Mouse (Mus musculus): ENCODE data around the gene Krtap3-1.
"Not testable (repeated sequence)": the region's sequence is repeated elsewhere in the genome, so short reads cannot be mapped to it uniquely, and the experiment has no call there.

The Krtap3-1 gene

GRCm38 (mm10) chr11:99566530-99566929 is at the start of gene Krtap3-1:
Gene Krtap3-1, minus strand, starts transcription at chr11:99566630.
- no peak for DNase-seq (ENCODE audit: low spot score in 2 of 2)

GRCm38 (mm10) chr11:99614796-99615363 is 48.5 kb upstream of the Krtap3-1 start, which contains the start of gene Krtap2-4:
Gene Krtap2-4, minus strand, starts transcription at chr11:99614846.
- DNase-seq (ENCODE audit: low spot score in 2 of 2) = no peak

GRCm38 (mm10) chr11:99610089-99610488 is 43.7 kb upstream of the Krtap3-1 start, which contains the start of gene Gm11937:
Gene Gm11937, minus strand, starts transcription at chr11:99610189.
- DNase-seq (ENCODE audit: low spot score in 2 of 2) = not testable (repeated sequence)

- DNase-seq (ENCODE audit: low spot score in 2 of 2) = no peak
Observed at GRCm38 (mm10) chr11:99609126-99609525, 42.7 kb upstream of the Krtap3-1 start.

GRCm38 (mm10) chr11:99603208-99603607 is 36.8 kb upstream of the Krtap3-1 start, which contains the start of gene Gm11938:
Gene Gm11938, minus strand, starts transcription at chr11:99603308.
- DNase-seq (ENCODE audit: low spot score in 2 of 2) = not testable (repeated sequence)

- DNase-seq (ENCODE audit: low spot score in 2 of 2) = not testable (repeated sequence)
Observed at GRCm38 (mm10) chr11:99597742-99598141, 31.3 kb upstream of the Krtap3-1 start, which contains the start of gene Krtap9-3. Gene Krtap9-3, minus strand, starts transcription at chr11:99598105.

- no peak for DNase-seq (ENCODE audit: low spot score in 2 of 2)
Observed at GRCm38 (mm10) chr11:99590981-99591380, 24.6 kb upstream of the Krtap3-1 start, which contains the start of gene Krtap1-3. Gene Krtap1-3, minus strand, starts transcription at chr11:99591339.

GRCm38 (mm10) chr11:99585096-99585495 is 18.7 kb upstream of the Krtap3-1 start:
- DNase-seq (ENCODE audit: low spot score in 2 of 2) = no peak

GRCm38 (mm10) chr11:99583245-99583704 is 16.8 kb upstream of the Krtap3-1 start, which contains the start of gene Krtap1-4:
Gene Krtap1-4, minus strand, starts transcription at chr11:99583654.
- no peak for DNase-seq (ENCODE audit: low spot score in 2 of 2)

GRCm38 (mm10) chr11:99581564-99581963 is 15.1 kb upstream of the Krtap3-1 start:
- DNase-seq (ENCODE audit: low spot score in 2 of 2) = no peak

GRCm38 (mm10) chr11:99581051-99581450 is 14.6 kb upstream of the Krtap3-1 start:
- DNase-seq (ENCODE audit: low spot score in 2 of 2) = no peak

- no peak for DNase-seq (ENCODE audit: low spot score in 2 of 2)
Observed at GRCm38 (mm10) chr11:99580636-99581035, 14.2 kb upstream of the Krtap3-1 start, which contains the start of gene Krtap1-5. Gene Krtap1-5, minus strand, starts transcription at chr11:99581016.

GRCm38 (mm10) chr11:99574106-99574505 is 7.7 kb upstream of the Krtap3-1 start:
- peak; percentile 12 to 40 for DNase-seq (ENCODE audit: low spot score in 2 of 2)

- no peak for DNase-seq (ENCODE audit: low spot score in 2 of 2)
Observed at GRCm38 (mm10) chr11:99573164-99573563, 6.7 kb upstream of the Krtap3-1 start.

- DNase-seq (ENCODE audit: low spot score in 2 of 2) = no peak
Observed at GRCm38 (mm10) chr11:99562580-99562979, 3.9 kb downstream of the Krtap3-1 start.

GRCm38 (mm10) chr11:99559366-99559765 is 7.1 kb downstream of the Krtap3-1 start, which contains the start of gene Gm11939:
Gene Gm11939, minus strand, starts transcription at chr11:99559466.
- no peak for DNase-seq (ENCODE audit: low spot score in 2 of 2)

- no peak for DNase-seq (ENCODE audit: low spot score in 2 of 2)
Observed at GRCm38 (mm10) chr11:99557976-99558745, 8.3 kb downstream of the Krtap3-1 start.

- no peak for DNase-seq (ENCODE audit: low spot score in 2 of 2)
Observed at GRCm38 (mm10) chr11:99556753-99557152, 9.7 kb downstream of the Krtap3-1 start, which contains the start of gene Krtap3-2. Gene Krtap3-2, minus strand, starts transcription at chr11:99556853.

- DNase-seq (ENCODE audit: low spot score in 2 of 2) = no peak
Observed at GRCm38 (mm10) chr11:99556195-99556594, 10.2 kb downstream of the Krtap3-1 start.

- no peak for DNase-seq (ENCODE audit: low spot score in 2 of 2)
Observed at GRCm38 (mm10) chr11:99550765-99551164, 15.7 kb downstream of the Krtap3-1 start, which contains the start of gene Krtap3-3. Gene Krtap3-3, minus strand, starts transcription at chr11:99550865.

- no peak for DNase-seq (ENCODE audit: low spot score in 2 of 2)
Observed at GRCm38 (mm10) chr11:99547892-99548291, 18.5 kb downstream of the Krtap3-1 start.

- no peak for DNase-seq (ENCODE audit: low spot score in 2 of 2)
Observed at GRCm38 (mm10) chr11:99539721-99540120, 26.7 kb downstream of the Krtap3-1 start.

Measured in natural killer cell, adult 2 months (primary cell).